Mouse (Mus musculus) cortical plate, adult 2 months (tissue): Measurements from ENCODE around the gene Olfr91. TPM values are rescaled to one million over a fixed set of nuclear protein-coding genes. Genes with fewer than 3 reads are reported as not detected.

Experiments
- H3K27ac ChIP-seq: fragments of 200-500 bp; 2 replicates; pipeline ENCODE4 v1.5.1; 2012; ENCODE audit warnings: low read length, control low read depth, inconsistent platforms; ENCODE audit not compliant: insufficient read depth
- H3K4me1 ChIP-seq: fragments of 200-500 bp; 2 replicates; pipeline ENCODE4 v1.6.1; 2011; ENCODE audit warnings: low read length; ENCODE audit not compliant: control insufficient read depth, insufficient read depth
- H3K4me3 ChIP-seq: fragments of 200-500 bp; 2 replicates; pipeline ENCODE4 v1.5.1; 2011; ENCODE audit warnings: mild to moderate bottlenecking, low read length, control low read depth; ENCODE audit not compliant: insufficient read depth
- CTCF ChIP-seq: fragments of 200-500 bp; IDR thresholded peaks from 2 replicates; pipeline ENCODE4 v1.5.1; 2011; ENCODE audit warnings: mild to moderate bottlenecking, control low read depth, low read length; ENCODE audit not compliant: insufficient read depth; ENCODE audit errors: extremely low read depth
- POLR2A ChIP-seq: fragments of 200-500 bp; IDR thresholded peaks from 2 replicates; pipeline ENCODE4 v1.6.1; 2011; ENCODE audit warnings: mild to moderate bottlenecking, low read length, control low read depth; ENCODE audit not compliant: insufficient read depth; ENCODE audit errors: extremely low read depth
- polyA plus RNA-seq: library from polyadenylated mRNA; depleted of rRNA; stranded (reverse); fragments of >200 nt; gene quantifications from 2 replicates; pipeline ENCODE4 v1.2.3, GENCODE M21; 2012

Olfr91 gene
- polyA plus RNA-seq, 1 experiment, result not detected

- H3K4me3 ChIP-seq, result no peak overlapping the region
- TF ChIP-seq CTCF, result no peak
- TF ChIP-seq POLR2A, result no peak
- peaks cover 23% of the 10 kb centered on the region for H3K4me1 ChIP-seq
- H3K27ac ChIP-seq, result no peak overlapping the region
Measured at GRCm38 (mm10) chr17:37063686-37064495, 34.2 kb downstream of the Olfr91 start.

GRCm38 (mm10) chr17:37063063-37063462 is 35.0 kb downstream of the Olfr91 start:
- H3K27ac ChIP-seq, result no peak overlapping the region
- TF ChIP-seq POLR2A (no peak), CTCF (no peak)
- H3K4me1 ChIP-seq, result peaks cover 19% of the 10 kb centered on the region
- H3K4me3 ChIP-seq, result no peak overlapping the region

- Histone ChIP-seq H3K4me1 (peaks cover 16% of the 10 kb centered on the region), H3K4me3 (no peak overlapping the region), H3K27ac (peak overlapping the region; percentile 27; the same call in 1 of the 2 replicates)
- TF ChIP-seq POLR2A, result no peak
- no peak for TF ChIP-seq CTCF
Measured at GRCm38 (mm10) chr17:37062101-37062641, 35.9 kb downstream of the Olfr91 start.

- TF ChIP-seq CTCF, result no peak
- TF ChIP-seq POLR2A, result no peak
- Histone ChIP-seq H3K4me1 (peaks cover 16% of the 10 kb centered on the region), H3K4me3 (no peak overlapping the region), H3K27ac (0 out of 2 replicates have a peak overlapping the region, but pooled peaks have one; percentile 27)
Measured at GRCm38 (mm10) chr17:37061435-37061834, 36.6 kb downstream of the Olfr91 start.

GRCm38 (mm10) chr17:37056957-37057356 is 41.1 kb downstream of the Olfr91 start:
- H3K27ac ChIP-seq, result no peak overlapping the region
- TF ChIP-seq CTCF, result no peak
- no peak for TF ChIP-seq POLR2A
- peaks cover 14% of the 10 kb centered on the region for H3K4me1 ChIP-seq
- no peak overlapping the region for H3K4me3 ChIP-seq

GRCm38 (mm10) chr17:37051745-37052144 is 46.3 kb downstream of the Olfr91 start:
- peaks cover 10% of the 10 kb centered on the region; the same call in 1 of the 2 replicates for H3K4me1 ChIP-seq
- TF ChIP-seq POLR2A, result no peak
- no peak for TF ChIP-seq CTCF
- no peak overlapping the region for H3K27ac ChIP-seq
- peak overlapping the region; percentile 84 for H3K4me3 ChIP-seq

- TF ChIP-seq POLR2A (no peak), CTCF (no peak)
- H3K4me1 ChIP-seq, result peaks cover 10% of the 10 kb centered on the region; the same call in 1 of the 2 replicates
- peak overlapping the region; percentile 75 for H3K27ac ChIP-seq
- H3K4me3 ChIP-seq, result peak overlapping the region; percentile 84
Measured at GRCm38 (mm10) chr17:37050876-37051275, 47.2 kb downstream of the Olfr91 start.

- peaks cover 6% of the 10 kb centered on the region; the same call in 1 of the 2 replicates for H3K4me1 ChIP-seq
- peak; percentile 99 for TF ChIP-seq POLR2A
- no peak for TF ChIP-seq CTCF
- peak overlapping the region; percentile 89 for H3K27ac ChIP-seq
- H3K4me3 ChIP-seq, result peak overlapping the region; percentile 84
Measured at GRCm38 (mm10) chr17:37050399-37050798, 47.7 kb downstream of the Olfr91 start.

GRCm38 (mm10) chr17:37049570-37050310 is 48.3 kb downstream of the Olfr91 start:
- Histone ChIP-seq H3K4me1 (peaks cover 6% of the 10 kb centered on the region; the same call in 1 of the 2 replicates), H3K4me3 (peak overlapping the region; percentile 84), H3K27ac (peak overlapping the region; percentile 89)
- TF ChIP-seq CTCF, result peak; percentile 36
- no peak; the same call in 1 of the 2 replicates for TF ChIP-seq POLR2A

- H3K4me3 ChIP-seq, result peak overlapping the region; percentile 87
- no peak overlapping the region; the same call in 1 of the 2 replicates for H3K27ac ChIP-seq
- TF ChIP-seq POLR2A (0 out of 2 replicates have a peak, but pooled peaks have one; percentile 13), CTCF (no peak)
- H3K4me1 ChIP-seq, result peaks cover 4% of the 10 kb centered on the region; the same call in 1 of the 2 replicates
Measured at GRCm38 (mm10) chr17:37048383-37048782, 49.7 kb downstream of the Olfr91 start.
